Comparison of ENCODE assay signal across 12 mouse cellular contexts in the genomic region with DNA sequence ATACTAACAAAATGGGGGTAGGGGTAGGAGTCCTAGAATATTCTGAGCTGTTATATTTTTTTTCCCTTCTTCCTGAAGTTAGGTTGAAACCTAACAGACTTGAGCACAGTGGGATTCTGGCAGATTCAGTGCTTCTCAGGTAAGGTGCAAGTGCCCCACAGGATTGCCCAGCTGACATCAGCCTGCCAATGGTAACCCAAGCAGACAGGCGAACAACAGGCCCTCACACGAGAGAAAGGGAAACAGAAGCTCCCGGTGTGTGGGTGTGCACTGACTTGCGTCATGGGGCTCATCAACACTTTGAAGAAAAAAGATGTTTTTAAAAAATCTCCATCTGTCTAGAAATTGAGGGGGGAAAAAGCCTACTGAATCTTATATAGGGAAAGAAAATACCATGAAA. TPM values are rescaled to one million over a fixed set of nuclear protein-coding genes. Genes with fewer than 3 reads are reported as not detected.
DNase-seq lines count a peak whose midpoint lies in the region.
"Had no signal": no experiment of that assay in that cellular context is flagged by ENCODE, and none has a peak within 500 bp of the region (broad histone marks: within the 10 kb centered on the region; RNA-seq: fewer than 3 reads in every experiment).

No protein-coding gene starts in this region.

- peak; percentile 3 for DNase-seq in thymus, postnatal 25 days
- no peak for DNase-seq in thymus, adult 18-20 months
- peak; percentile 31 to 41 for DNase-seq in frontal cortex, postnatal 10 days (ENCODE audit: low spot score in 2 of 2)
- DNase-seq in left cerebral cortex, adult 18-20 months (ENCODE audit: low spot score in 2 of 2), result peak; percentile 61 to 70
- DNase-seq in telencephalon, adult 2 months (ENCODE audit: low read depth, low spot score), result peak; percentile 83
- no peak for DNase-seq in heart, postnatal 4 days
- no peak for DNase-seq in thymus, postnatal 4 days
- no peak for DNase-seq in kidney, postnatal 4 days
- DNase-seq: gastrocnemius, postnatal 14 days; heart, postnatal 36 days; liver, embryonic 13.5 days; retina, postnatal 1 day had no signal

RNA-seq across cellular contexts. Expression of gene Syne2, which starts 28.5 kb away (rescaled TPM):
- total RNA-seq in left cerebral cortex, adult 18-20 months (2021), result 10 to 100 TPM; 20.8 to 21.8 TPM
- total RNA-seq in heart, postnatal 4 days (2021), result 10 to 100 TPM; 55.3 to 65.4 TPM

RNA-seq across cellular contexts. Expression of gene Sgpp1, which starts 53.9 kb away (rescaled TPM):
- total RNA-seq in left cerebral cortex, adult 18-20 months (2021), result 10 to 100 TPM; 30.2 to 32.9 TPM
- total RNA-seq in heart, postnatal 4 days (2021), result 10 to 100 TPM; 18.3 to 20.0 TPM

Comparison
In these comparisons a context has a peak if more than half of its experiments do, and no peak if none do; other contexts are left out.
1. DNase-seq: peak in thymus, postnatal 25 days (single experiment), frontal cortex, postnatal 10 days (2 of 2), left cerebral cortex, adult 18-20 months (2 of 2) and telencephalon, adult 2 months (single experiment); none in thymus, adult 18-20 months (0 of 2), heart, postnatal 4 days (single experiment), thymus, postnatal 4 days (single experiment) and kidney, postnatal 4 days (0 of 2).